Mouse (Mus musculus) MEL (cell line): ENCODE measurements around the gene Tsc22d3. TPM values are rescaled to one million over a fixed set of nuclear protein-coding genes. Genes with fewer than 3 reads are reported as not detected.
A peak's percentile ranks its signal among the peaks of the same experiment; 100 is the strongest.

Source experiments
- DNase-seq: peaks from one replicate; pipeline ENCODE4 v3.0.0; 2011; ENCODE audit warnings: low read depth, low spot score
- H3K27ac ChIP-seq: 2 replicates; pipeline ENCODE4 v1.5.1; 2012; ENCODE audit warnings: low read depth, mild to moderate bottlenecking, control low read depth, low read length, moderate library complexity; ENCODE audit not compliant: control insufficient read depth
- H3K27me3 ChIP-seq, 2 experiments: fragments of 150-350 bp in 1 of 2; sonication (generic) in 1 of 2; 2 replicates each; pipeline ENCODE4 v1.6.1; 2012; ENCODE audit warnings: low read length in 2 of 2, mild to moderate bottlenecking in 2 of 2, improper control_type of control experiment in 1 of 2, moderate library complexity in 1 of 2; ENCODE audit not compliant: insufficient read depth in 2 of 2, control insufficient read depth in 1 of 2
- H3K36me3 ChIP-seq, 2 experiments: 2 replicates each; pipeline ENCODE4 v1.6.1; 2012 to 2014; ENCODE audit warnings: low read length in 2 of 2, improper control_type of control experiment in 1 of 2, inconsistent platforms in 1 of 2, mild to moderate bottlenecking in 1 of 2; ENCODE audit not compliant: insufficient read depth in 2 of 2, control insufficient read depth in 1 of 2
- H3K4me1 ChIP-seq, 2 experiments: fragments of 150-350 bp in 1 of 2; sonication (generic) in 1 of 2; 2 replicates each; pipeline ENCODE4 v1.6.1; 2012; ENCODE audit warnings: low read length in 2 of 2, improper control_type of control experiment in 1 of 2, mild to moderate bottlenecking in 1 of 2; ENCODE audit not compliant: insufficient read depth in 2 of 2, control insufficient read depth in 1 of 2
- H3K4me3 ChIP-seq, 2 experiments: fragments of 150-350 bp in 1 of 2; sonication (generic) in 1 of 2; 2 replicates each; pipeline ENCODE4 v1.5.1; 2012; ENCODE audit warnings: low read depth in 2 of 2, low read length in 2 of 2, mild to moderate bottlenecking in 2 of 2, moderate library complexity in 2 of 2, control low read depth in 1 of 2, improper control_type of control experiment in 1 of 2; ENCODE audit not compliant: control insufficient read depth in 1 of 2, insufficient read depth in 1 of 2
- H3K79me2 ChIP-seq: 2 replicates; pipeline ENCODE4 v1.6.1; 2012; ENCODE audit warnings: mild to moderate bottlenecking, low read length, moderate library complexity; ENCODE audit not compliant: control insufficient read depth, poor library complexity, insufficient read depth
- H3K9ac ChIP-seq: 2 replicates; pipeline ENCODE4 v1.6.1; 2012; ENCODE audit warnings: low read depth, mild to moderate bottlenecking, control low read depth, low read length, moderate library complexity; ENCODE audit not compliant: control insufficient read depth, poor library complexity, severe bottlenecking
- H3K9me3 ChIP-seq: fragments of 150-350 bp; sonication (generic); replicated peaks from 2 replicates; pipeline ENCODE4 v1.6.1; 2012; ENCODE audit warnings: mild to moderate bottlenecking, low read length, improper control_type of control experiment, moderate library complexity; ENCODE audit not compliant: insufficient read depth
- BHLHE40 ChIP-seq: IDR thresholded peaks from 2 replicates; pipeline ENCODE4 v1.6.1; 2012; ENCODE audit warnings: low read depth, mild to moderate bottlenecking, inconsistent platforms, low read length, improper control_type of control experiment, borderline replicate concordance
- CHD1 ChIP-seq: IDR thresholded peaks from 2 replicates; pipeline ENCODE4 v1.6.1; 2012; ENCODE audit warnings: low read depth, mild to moderate bottlenecking, inconsistent platforms, low read length, improper control_type of control experiment
- CTCF ChIP-seq, 3 experiments: IDR thresholded peaks in 2 of 3; conservative IDR thresholded peaks in 1 of 3; 2 replicates each; pipeline ENCODE4 v1.5.1; 2011 to 2012; ENCODE audit warnings: low read length in 3 of 3, low read depth in 2 of 3, mild to moderate bottlenecking in 2 of 3, improper control_type of control experiment in 1 of 3, inconsistent platforms in 1 of 3, mixed read lengths in 1 of 3, moderate library complexity in 1 of 3; ENCODE audit not compliant: control insufficient read depth in 1 of 3, insufficient read depth in 1 of 3, poor library complexity in 1 of 3, severe bottlenecking in 1 of 3
- E2F4 ChIP-seq: IDR thresholded peaks from 2 replicates; pipeline ENCODE4 v1.6.1; 2011; ENCODE audit warnings: low read depth, low read length, improper control_type of control experiment, borderline replicate concordance
- EP300 ChIP-seq, 2 experiments: IDR thresholded peaks; 2 replicates each; pipeline ENCODE4 v1.6.1; 2011; ENCODE audit warnings: improper control_type of control experiment in 2 of 2, low read length in 2 of 2, low read depth in 1 of 2, mild to moderate bottlenecking in 1 of 2
- ETS1 ChIP-seq: IDR thresholded peaks from 2 replicates; pipeline ENCODE4 v1.6.1; 2012; ENCODE audit warnings: low read depth, mild to moderate bottlenecking, inconsistent platforms, low read length, improper control_type of control experiment, moderate library complexity
- HCFC1 ChIP-seq: IDR thresholded peaks from 2 replicates; pipeline ENCODE4 v1.6.1; 2012; ENCODE audit warnings: low read depth, mild to moderate bottlenecking, inconsistent platforms, low read length, improper control_type of control experiment, moderate library complexity
- JUND ChIP-seq: IDR thresholded peaks from 2 replicates; pipeline ENCODE4 v1.6.1; 2011; ENCODE audit warnings: low read depth, mild to moderate bottlenecking, improper control_type of control experiment, low read length
- MXI1 ChIP-seq: IDR thresholded peaks from 2 replicates; pipeline ENCODE4 v1.6.1; 2011; ENCODE audit warnings: mild to moderate bottlenecking, low read depth, low read length, improper control_type of control experiment
- NELFE ChIP-seq: IDR thresholded peaks from 2 replicates; pipeline ENCODE4 v1.6.1; 2011; ENCODE audit warnings: low read depth, low read length, improper control_type of control experiment
- RAD21 ChIP-seq: IDR thresholded peaks from 2 replicates; pipeline ENCODE4 v1.6.1; 2011; ENCODE audit warnings: mild to moderate bottlenecking, low read depth, low read length, improper control_type of control experiment
- SIN3A ChIP-seq: IDR thresholded peaks from 2 replicates; pipeline ENCODE4 v1.6.1; 2012; ENCODE audit warnings: low read length, improper control_type of control experiment, inconsistent platforms
- SMC3 ChIP-seq: IDR thresholded peaks from 2 replicates; pipeline ENCODE4 v1.6.1; 2011; ENCODE audit warnings: low read depth, low read length, improper control_type of control experiment
- TAL1 ChIP-seq: IDR thresholded peaks from 2 replicates; pipeline ENCODE4 v1.6.1; 2012; ENCODE audit warnings: mild to moderate bottlenecking, inconsistent platforms, low read length, moderate library complexity, mixed read lengths
- UBTF ChIP-seq: IDR thresholded peaks from 2 replicates; pipeline ENCODE4 v1.6.1; 2012; ENCODE audit warnings: low read depth, mild to moderate bottlenecking, inconsistent platforms, low read length, improper control_type of control experiment, moderate library complexity, borderline replicate concordance; ENCODE audit not compliant: insufficient read depth
- ZKSCAN1 ChIP-seq: IDR thresholded peaks from 2 replicates; pipeline ENCODE4 v1.6.1; 2012; ENCODE audit warnings: low read depth, mild to moderate bottlenecking, inconsistent platforms, low read length, improper control_type of control experiment, moderate library complexity
- ZMIZ1 ChIP-seq: IDR thresholded peaks from 2 replicates; pipeline ENCODE4 v1.6.1; 2012; ENCODE audit warnings: low read depth, mild to moderate bottlenecking, inconsistent platforms, low read length, improper control_type of control experiment, moderate library complexity
- ZNF384 ChIP-seq: IDR thresholded peaks from 2 replicates; pipeline ENCODE4 v1.6.1; 2012; ENCODE audit warnings: low read depth, mild to moderate bottlenecking, inconsistent platforms, low read length, improper control_type of control experiment
- polyA plus RNA-seq, 2 experiments: library from polyadenylated mRNA; stranded (reverse) in 1 of 2; unstranded in 1 of 2; fragments of >175 nt in 1 of 2; fragments of >200 nt in 1 of 2; gene quantifications; 2 replicates each; pipeline versions ENCODE4 v1.2.1 to v1.2.4; 2012; ENCODE audit warnings: low replicate concordance in 2 of 2, low read depth in 1 of 2; ENCODE audit not compliant: insufficient read length in 2 of 2, insufficient read depth in 1 of 2, missing spikeins in 1 of 2
- total RNA-seq: library from RNA; depleted of rRNA; stranded (reverse); fragments of 300-350 nt; gene quantifications from 2 replicates; pipeline ENCODE4 v1.2.3, GENCODE M21; 2012

Tsc22d3 gene
- total and polyA plus RNA-seq, 3 experiments: 29.5 to 32.7 TPM; not detected in 1

GRCm38 (mm10) chrX:140589194-140589751 lies 11.2 kb downstream of the Tsc22d3 start:
- Histone ChIP-seq H3K79me2 (no peaks in the 10 kb centered on the region), H3K27me3 (no peaks in the 10 kb centered on the region), H3K4me3 (no peak overlapping the region), H3K4me1 (peaks cover 0 to 2% of the 10 kb centered on the region in 2 experiments; a peak in 2 of 4 replicates), H3K27ac (no peak overlapping the region), H3K9ac (no peak overlapping the region), H3K36me3 (no peaks in the 10 kb centered on the region; a peak in 3 of 4 replicates), H3K9me3 (no peaks in the 10 kb centered on the region)
- DNase-seq: peak; percentile 36
- TF ChIP-seq SIN3A: no peak
- peak; percentile 75 for TF ChIP-seq ZNF384
- TF ChIP-seq RAD21: no peak
- no peak for TF ChIP-seq CHD1
- TF ChIP-seq ETS1: peak; percentile 29; the same call in 1 of the 2 replicates

GRCm38 (mm10) chrX:140588534-140588933 lies 11.9 kb downstream of the Tsc22d3 start:
- TF ChIP-seq HCFC1 (no peak), CTCF (IDR thresholded peaks at IDR 0.05 in 2 of 3, conservative IDR thresholded peaks at IDR 0.05 in 1 of 3; ENCODE audit: control insufficient read depth in 1 of 3, insufficient read depth in 1 of 3, low read depth in 2 of 3, low read length in 3 of 3, poor library complexity in 1 of 3, severe bottlenecking in 1 of 3) (no peak), ZMIZ1 (no peak), ETS1 (no peak), ZNF384 (no peak), TAL1 (no peak), JUND (no peak), SMC3 (no peak), MXI1 (no peak), NELFE (no peak), BHLHE40 (no peak), UBTF (no peak), EP300 (IDR thresholded peaks at IDR 0.05; ENCODE audit: low read depth in 1 of 2, low read length in 2 of 2) (no peak), E2F4 (no peak), ZKSCAN1 (no peak)
- Histone ChIP-seq H3K4me1 (peaks cover 0 to 2% of the 10 kb centered on the region in 2 experiments; a peak in 2 of 4 replicates), H3K36me3 (no peaks in the 10 kb centered on the region; a peak in 2 of 4 replicates), H3K9ac (no peak overlapping the region), H3K27ac (no peak overlapping the region), H3K4me3 (no peak overlapping the region), H3K27me3 (no peaks in the 10 kb centered on the region), H3K9me3 (no peaks in the 10 kb centered on the region), H3K79me2 (no peaks in the 10 kb centered on the region)
- no peak for DNase-seq
